Mouse (Mus musculus) heart, postnatal 0 days (tissue): ENCODE results near the gene Kcnc3.

Experiments
- CTCF ChIP-seq: IDR thresholded peaks from 2 replicates; pipeline ENCODE4 v1.5.1; 2016; ENCODE audit warnings: antibody characterized with exemption, control low read depth, low read depth
- EP300 ChIP-seq: IDR thresholded peaks from 2 replicates; pipeline ENCODE4 v1.6.1; 2016; ENCODE audit warnings: antibody characterized with exemption, low read depth

DNA sequence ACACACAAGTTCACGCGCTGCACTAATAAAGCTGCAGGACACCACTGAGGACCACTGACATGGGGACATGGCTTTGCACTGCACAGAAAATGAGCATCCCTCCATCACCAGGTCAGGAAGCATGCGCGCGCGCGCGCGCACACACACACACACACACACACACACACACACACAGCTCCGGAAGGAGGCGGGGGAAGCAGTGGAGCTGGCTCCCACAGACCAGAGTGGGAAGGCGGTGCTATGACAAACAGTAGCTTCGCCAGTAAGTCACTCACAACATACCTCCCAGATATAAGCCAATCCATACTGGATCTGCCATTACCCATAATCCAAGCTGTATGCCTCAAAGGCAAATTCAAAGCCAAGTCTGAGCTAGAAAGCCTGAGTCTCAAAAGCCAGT, 43.4 kb upstream of the Kcnc3 start:
- TF ChIP-seq EP300 = no peak
- no peak for TF ChIP-seq CTCF
